Mouse (Mus musculus) c-Kit-positive CD71-positive TER-119-positive erythroid progenitor cells, embryonic 14.5 days (primary cell): ENCODE measurements around the gene Crygs.
"Not testable (repeated sequence)": the region's sequence is repeated elsewhere in the genome, so short reads cannot be mapped to it uniquely, and the experiment has no call there.

Source experiments
- DNase-seq: peaks from one replicate; pipeline ENCODE4 v3.0.0-alpha.2; 2013; ENCODE audit warnings: low spot score

Gene Crygs

GRCm38 (mm10) chr16:22782686-22783085 lies 28.7 kb downstream of the Crygs start:
- DNase-seq = no peak

GRCm38 (mm10) chr16:22779228-22779835 lies 32.0 kb downstream of the Crygs start:
- DNase-seq = no peak

DNA sequence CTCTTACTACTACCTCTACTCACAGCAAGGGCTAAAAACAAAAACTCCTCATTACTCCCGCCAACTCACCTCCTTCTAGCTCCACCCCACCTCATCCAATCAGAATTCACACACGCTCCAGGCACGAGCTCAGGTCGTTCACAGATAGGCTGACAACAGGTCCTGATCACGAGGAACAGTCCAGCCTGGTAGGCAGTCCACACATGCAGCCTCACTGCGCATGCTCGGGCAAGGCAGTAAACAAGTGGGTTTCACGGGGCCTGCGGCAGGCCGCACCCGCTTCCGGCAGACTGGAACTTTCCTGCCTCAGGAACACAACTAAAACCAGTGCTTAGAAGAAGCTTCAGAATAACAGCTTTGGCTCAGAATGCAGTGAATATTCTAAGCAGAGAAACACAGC lies 33.1 kb downstream of the Crygs start:
- DNase-seq = not testable (repeated sequence)

- no peak for DNase-seq
Measured at GRCm38 (mm10) chr16:22775471-22775985, 35.8 kb downstream of the Crygs start.

DNA sequence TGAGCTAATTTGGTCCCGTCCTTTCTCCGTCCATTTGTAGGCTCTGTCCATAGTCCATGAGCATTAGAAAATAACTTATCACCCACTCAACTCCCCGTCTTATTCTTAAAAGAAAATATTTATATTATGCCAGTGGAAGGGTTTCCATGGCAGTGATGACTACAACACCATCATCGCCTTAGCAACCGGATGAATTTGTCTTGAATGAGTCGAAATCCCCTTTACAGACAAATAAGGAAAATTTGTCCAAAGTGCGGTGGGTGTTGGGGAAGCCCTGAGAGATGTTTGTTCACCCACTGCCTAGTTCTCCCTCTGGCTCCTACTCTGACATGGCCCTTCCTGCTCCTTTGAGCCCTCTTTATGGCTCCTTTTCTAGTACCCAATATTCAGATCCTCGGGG lies 42.7 kb downstream of the Crygs start:
- DNase-seq = no peak

- no peak for DNase-seq
Measured at GRCm38 (mm10) chr16:22767405-22767804, 44.0 kb downstream of the Crygs start.

GRCm38 (mm10) chr16:22766738-22767211 lies 44.6 kb downstream of the Crygs start:
- no peak for DNase-seq

GRCm38 (mm10) chr16:22765531-22765930 lies 45.8 kb downstream of the Crygs start:
- no peak for DNase-seq
